Mouse (Mus musculus): ENCODE results near the gene Map3k1.

DNA sequence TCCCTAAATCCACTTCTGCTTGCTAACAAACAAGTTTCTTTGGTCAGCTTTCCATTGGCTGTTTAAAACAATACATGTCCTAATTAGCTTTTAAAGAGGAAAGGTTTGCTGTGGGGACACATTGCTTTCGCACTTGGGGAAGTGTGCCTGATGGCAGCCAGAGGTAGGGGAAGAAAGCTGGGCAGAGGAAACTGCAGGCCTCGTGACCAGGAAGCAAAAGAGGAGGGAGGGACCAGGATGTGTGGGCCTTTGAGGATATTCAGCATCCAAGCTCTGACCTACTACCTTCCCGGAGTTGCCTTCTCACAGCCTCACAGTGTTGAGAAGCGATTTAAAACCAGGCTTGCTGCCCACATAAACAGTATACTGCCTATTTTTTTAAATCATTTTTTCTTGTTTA lies 15.4 kb upstream of the Map3k1 start:
- TF ChIP-seq POLR2A (IDR thresholded peaks at IDR 0.05; ENCODE audit: borderline replicate concordance, extremely low read depth, low read depth, low read length) = no peak
- TF ChIP-seq CTCF (IDR thresholded peaks at IDR 0.05; ENCODE audit: insufficient read depth, low read length) = no peak
